Mouse (Mus musculus) retina, embryonic 14.5 days (tissue): ENCODE measurements around the gene Nlgn3.
"Not testable (repeated sequence)": the region's sequence is repeated elsewhere in the genome, so short reads cannot be mapped to it uniquely, and the experiment has no call there.

ENCODE experiments used
- DNase-seq: peaks from one replicate; pipeline ENCODE4 v3.0.0-alpha.2; 2015; ENCODE audit warnings: low spot score

Gene Nlgn3

GRCm38 (mm10) chrX:101300427-101301030 lies 1.6 kb downstream of the Nlgn3 start:
- DNase-seq, result peak; percentile 39

- DNase-seq, result no peak
These were observed 2.7 kb downstream of the Nlgn3 start for GRCm38 (mm10) chrX:101301654-101302053.

- no peak for DNase-seq
These were observed 5.7 kb downstream of the Nlgn3 start for GRCm38 (mm10) chrX:101304646-101305045.

- no peak for DNase-seq
These were observed 10.3 kb downstream of the Nlgn3 start for GRCm38 (mm10) chrX:101309299-101309698.

- DNase-seq, result peak; percentile 28
These were observed 14.8 kb downstream of the Nlgn3 start for GRCm38 (mm10) chrX:101313625-101314359.

GRCm38 (mm10) chrX:101319775-101320174 lies 20.8 kb downstream of the Nlgn3 start:
- DNase-seq, result no peak

GRCm38 (mm10) chrX:101325989-101326899 lies 27.3 kb downstream of the Nlgn3 start:
- DNase-seq, result no peak

- peak; percentile 85 for DNase-seq
These were observed 30.5 kb downstream of the Nlgn3 start for GRCm38 (mm10) chrX:101329372-101330028.

- no peak for DNase-seq
These were observed 33.0 kb downstream of the Nlgn3 start for GRCm38 (mm10) chrX:101332031-101332374.

GRCm38 (mm10) chrX:101332375-101333211 lies 33.6 kb downstream of the Nlgn3 start:
- DNase-seq, result peak; percentile 91

GRCm38 (mm10) chrX:101334606-101335005 lies 35.6 kb downstream of the Nlgn3 start:
- peak; percentile 24 for DNase-seq

GRCm38 (mm10) chrX:101338666-101339065 lies 39.7 kb downstream of the Nlgn3 start:
- no peak for DNase-seq

GRCm38 (mm10) chrX:101342837-101343236 lies 43.9 kb downstream of the Nlgn3 start:
- not testable (repeated sequence) for DNase-seq

GRCm38 (mm10) chrX:101345456-101345855 lies 46.5 kb downstream of the Nlgn3 start:
- no peak for DNase-seq

- DNase-seq, result no peak
These were observed 47.5 kb downstream of the Nlgn3 start for GRCm38 (mm10) chrX:101346475-101346874.

GRCm38 (mm10) chrX:101351188-101351587 lies 52.2 kb downstream of the Nlgn3 start:
- DNase-seq, result no peak

- DNase-seq, result not testable (repeated sequence)
These were observed 59.9 kb downstream of the Nlgn3 start for GRCm38 (mm10) chrX:101358902-101359301.

- no peak for DNase-seq
These were observed 70.0 kb downstream of the Nlgn3 start for GRCm38 (mm10) chrX:101369001-101369400.

GRCm38 (mm10) chrX:101370573-101370972 lies 71.6 kb downstream of the Nlgn3 start:
- no peak for DNase-seq

GRCm38 (mm10) chrX:101372946-101373345 lies 74.0 kb downstream of the Nlgn3 start:
- DNase-seq, result no peak
